Mouse (Mus musculus) stomach, postnatal 0 days (tissue): ENCODE data around the gene Gm5294. TPM values are rescaled to one million over a fixed set of nuclear protein-coding genes. Genes with fewer than 3 reads are reported as not detected.

Experiments
- ATAC-seq: fragments of 200-750 bp; cut with Nextera tagmentation; 2 replicates; pipeline ENCODE4 v1.8.0; 2017; ENCODE audit not compliant: low FRiP score, low TSS enrichment
- DNase-seq: peaks from one replicate; pipeline ENCODE4 v3.0.0-alpha.2; 2016; ENCODE audit warnings: low spot score
- H3K27ac ChIP-seq: fragments of 300-500 bp; sonication (generic); replicated peaks from 2 replicates; pipeline ENCODE4 v1.5.1; 2014; ENCODE audit warnings: mild to moderate bottlenecking, control low read depth
- H3K27me3 ChIP-seq: fragments of 300-500 bp; sonication (generic); 2 replicates; pipeline ENCODE4 v1.6.1; 2014; ENCODE audit warnings: low read length; ENCODE audit not compliant: control insufficient read depth, insufficient read depth
- H3K36me3 ChIP-seq: fragments of 300-500 bp; sonication (generic); 2 replicates; pipeline ENCODE4 v1.6.1; 2014; ENCODE audit warnings: low read length, mixed read lengths; ENCODE audit not compliant: control insufficient read depth, insufficient read depth
- H3K4me1 ChIP-seq: fragments of 300-500 bp; sonication (generic); replicated peaks from 2 replicates; pipeline ENCODE4 v1.6.1; 2014; ENCODE audit warnings: antibody characterized with exemption; ENCODE audit not compliant: control insufficient read depth, insufficient read depth
- H3K4me2 ChIP-seq: fragments of 300-500 bp; sonication (generic); replicated peaks from 2 replicates; pipeline ENCODE4 v1.6.1; 2014; ENCODE audit warnings: low read depth, mild to moderate bottlenecking, control low read depth, moderate library complexity
- H3K4me3 ChIP-seq: fragments of 300-500 bp; sonication (generic); 2 replicates; pipeline ENCODE4 v1.5.1; 2014; ENCODE audit warnings: low read depth, low read length, control low read depth
- H3K9ac ChIP-seq: fragments of 300-500 bp; sonication (generic); 2 replicates; pipeline ENCODE4 v1.6.1; 2014; ENCODE audit warnings: mild to moderate bottlenecking, low read length, control low read depth, mixed read lengths
- H3K9me3 ChIP-seq: fragments of 300-500 bp; sonication (generic); 2 replicates; pipeline ENCODE4 v1.6.1; 2016; ENCODE audit warnings: low read length; ENCODE audit not compliant: control insufficient read depth
- CTCF ChIP-seq: IDR thresholded peaks from 2 replicates; pipeline ENCODE4 v1.5.1; 2016; ENCODE audit warnings: antibody characterized with exemption, low read depth, mild to moderate bottlenecking, moderate library complexity
- EP300 ChIP-seq: optimal IDR thresholded peaks from 2 replicates; pipeline ENCODE3; 2016; ENCODE audit warnings: antibody characterized with exemption
- WGBS: fragments of 180-500 bp; shearing (Covaris S2); extraction: QIAGEN DNeasy Blood & Tissue Kit; methylation state at CpG from one replicate; pipeline ENCODE4 v1.1.7; 2014; 5-methylcytosine and 5-hydroxymethylcytosine counted together
- polyA plus RNA-seq: library from polyadenylated mRNA; unstranded; fragments of >200 nt; fragmentation: Nextera tagmentation; extraction: Ambion mirVana; gene quantifications from 2 replicates; pipeline ENCODE4 v1.2.1, GENCODE M21; 2015

Gene Gm5294
- polyA plus RNA-seq, 1 experiment from 2014 or later: not detected

DNA sequence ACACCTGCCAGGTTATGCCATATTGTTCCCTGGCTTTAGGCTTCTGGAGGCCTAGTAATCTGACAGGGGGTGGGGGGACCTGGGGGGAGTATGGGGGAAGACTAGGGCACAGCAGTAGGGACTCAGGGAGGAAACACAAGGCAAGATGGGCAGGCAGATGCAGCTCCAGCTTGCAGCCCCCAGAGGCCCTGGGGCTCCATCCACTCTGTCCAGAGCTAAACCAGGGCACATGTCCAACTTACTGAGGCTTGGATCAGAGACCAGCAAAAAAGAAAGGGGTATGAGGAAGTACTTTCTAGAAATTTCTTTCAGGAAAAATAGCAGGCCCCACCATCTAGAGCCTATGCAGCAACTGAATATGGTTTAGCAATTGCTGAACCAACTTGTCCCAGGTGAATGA is 44.3 kb downstream of the Gm5294 start:
- ATAC-seq: no peak; the same call in 1 of the 2 replicates
- peak overlapping the region; percentile 81 for H3K27ac ChIP-seq

DNA sequence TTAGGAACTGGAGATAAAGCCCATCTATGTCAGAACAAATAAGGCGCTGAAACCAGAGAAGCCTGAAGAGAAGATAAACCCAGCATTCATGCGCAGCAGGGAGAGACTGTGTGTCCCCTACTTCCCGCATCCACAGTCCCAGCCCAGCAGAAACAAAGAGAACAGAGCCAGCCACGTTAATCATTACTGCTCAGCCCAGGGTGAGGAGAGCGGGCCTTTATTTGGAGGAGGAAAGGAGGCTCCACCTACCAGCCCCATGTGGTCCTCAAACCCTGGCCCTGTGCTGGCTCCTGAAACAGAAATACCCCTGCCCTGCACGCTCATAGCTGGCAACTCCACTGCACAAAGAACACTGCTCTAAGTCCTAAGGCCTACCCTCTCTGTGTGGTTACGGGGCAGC is 45.0 kb downstream of the Gm5294 start:
- Histone ChIP-seq H3K27ac (peak overlapping the region; percentile 81), H3K4me2 (no peak overlapping the region), H3K36me3 (no peaks in the 10 kb centered on the region), H3K9ac (no peak overlapping the region), H3K4me3 (no peak overlapping the region), H3K9me3 (no peaks in the 10 kb centered on the region), H3K4me1 (peaks cover 3% of the 10 kb centered on the region; the same call in 1 of the 2 replicates), H3K27me3 (no peaks in the 10 kb centered on the region)
- TF ChIP-seq CTCF (no peak), EP300 (no peak)
- DNase-seq: peak; percentile 71
- ATAC-seq: peak; percentile 41
- 40% methylated on average over 7 of the region's 7 CpGs for WGBS

More for the DNA sequence above, 44.3 kb downstream of the Gm5294 start:
- Histone ChIP-seq H3K4me3 (no peak overlapping the region), H3K36me3 (no peaks in the 10 kb centered on the region), H3K9ac (no peak overlapping the region), H3K4me2 (no peak overlapping the region), H3K9me3 (no peaks in the 10 kb centered on the region), H3K4me1 (peaks cover 3% of the 10 kb centered on the region; the same call in 1 of the 2 replicates), H3K27me3 (no peaks in the 10 kb centered on the region)
- TF ChIP-seq CTCF (no peak), EP300 (no peak)
- no peak for DNase-seq

GRCm38 (mm10) chr5:138865637-138866036 is 45.8 kb downstream of the Gm5294 start:
- DNase-seq (peak; percentile 44), ATAC-seq (no peak)
- TF ChIP-seq CTCF (no peak), EP300 (no peak)
- no peak overlapping the region for H3K9ac ChIP-seq
- H3K27ac ChIP-seq: peak overlapping the region; percentile 35
- no peak overlapping the region for H3K4me2 ChIP-seq
- no peaks in the 10 kb centered on the region for H3K36me3 ChIP-seq
- no peaks in the 10 kb centered on the region for H3K9me3 ChIP-seq
- peaks cover 3% of the 10 kb centered on the region; the same call in 1 of the 2 replicates for H3K4me1 ChIP-seq
- H3K4me3 ChIP-seq: no peak overlapping the region
- no peaks in the 10 kb centered on the region for H3K27me3 ChIP-seq
- 50% methylated on average over 4 of the region's 4 CpGs for WGBS

Other genes with a start within 250 kb of the Gm5294 start
- gene Zfp68, start 200.3 kb upstream of the Gm5294 start, polyA plus RNA-seq: 33.7 and 38.3 TPM in 2 replicates
- 4.9 and 5.2 TPM in 2 replicates for gene A430033K04Rik, start 197.2 kb upstream of the Gm5294 start, polyA plus RNA-seq
- 5.5 and 6.1 TPM in 2 replicates for gene Fam20c, start 65.6 kb upstream of the Gm5294 start, polyA plus RNA-seq
- 56.5 and 60.4 TPM in 2 replicates for gene Pdgfa, start 177.3 kb downstream of the Gm5294 start, polyA plus RNA-seq